Comparison of ENCODE assay signal across 16 mouse cellular contexts in genomic region chr2:23019170-23019569, GRCm38 (mm10). TPM values are rescaled to one million over a fixed set of nuclear protein-coding genes. Genes with fewer than 3 reads are reported as not detected.
DNase-seq lines count a peak whose midpoint lies in the region; TF ChIP-seq lines count a peak whose summit lies in the region.
"Had no signal": no experiment of that assay in that cellular context is flagged by ENCODE, and none has a peak within 500 bp of the region (broad histone marks: within the 10 kb centered on the region; RNA-seq: fewer than 3 reads in every experiment).

No protein-coding gene starts in this region.

- peak; percentile 70 for DNase-seq in heart, adult 11 months
- no peak for DNase-seq in heart, adult 8-10 months (ENCODE audit: low spot score)
- DNase-seq in 416B (ENCODE audit: low read depth), result peak; percentile 59
- no peak for DNase-seq in c-Kit-positive CD71-positive TER-119-positive erythroid progenitor cells, embryonic 14.5 days (ENCODE audit: low spot score)
- no peak for DNase-seq in kidney, postnatal 14 days
- DNase-seq: adrenal gland, postnatal 14 days; cerebellum, postnatal 10 days; gastrocnemius, postnatal 10 days; heart, adult 2 months had no signal

- H3K4me1 ChIP-seq in megakaryocyte, embryonic 14.5 days, result peaks cover 77% of the 10 kb centered on the region

- H3K27me3 ChIP-seq in megakaryocyte, embryonic 14.5 days (replicated peaks), result no peaks in the 10 kb centered on the region
- no peaks in the 10 kb centered on the region for H3K27me3 ChIP-seq in myocyte (ENCODE audit: control insufficient read depth, insufficient read depth, insufficient read length)
- H3K27me3 ChIP-seq: embryonic facial prominence, embryonic 12.5 days; forebrain, embryonic 15.5 days; heart, embryonic 12.5 days; hindbrain, embryonic 15.5 days had no signal

- H3K4me3 ChIP-seq in megakaryocyte, embryonic 14.5 days (replicated peaks), result peak overlapping the region; percentile 50
- no peak overlapping the region for H3K4me3 ChIP-seq in myocyte
- H3K4me3 ChIP-seq: embryonic facial prominence, embryonic 12.5 days; forebrain, embryonic 15.5 days; heart, adult 2 months; heart, embryonic 12.5 days; hindbrain, embryonic 10.5 days; hindbrain, embryonic 15.5 days had no signal

- peaks cover 16% of the 10 kb centered on the region for H3K36me3 ChIP-seq in megakaryocyte, embryonic 14.5 days (replicated peaks; ENCODE audit: low read length)
- H3K36me3 ChIP-seq in myocyte (ENCODE audit: control insufficient read depth, insufficient read depth), result no peaks in the 10 kb centered on the region
- H3K36me3 ChIP-seq: embryonic facial prominence, embryonic 12.5 days; forebrain, embryonic 15.5 days; hindbrain, embryonic 15.5 days had no signal

- no peaks in the 10 kb centered on the region for H3K9me3 ChIP-seq in megakaryocyte, embryonic 14.5 days
- H3K9me3 ChIP-seq: embryonic facial prominence, embryonic 12.5 days; forebrain, embryonic 15.5 days; heart, embryonic 12.5 days; hindbrain, embryonic 10.5 days; hindbrain, embryonic 15.5 days had no signal

- TF ChIP-seq POLR2A in myocyte (IDR thresholded peaks at IDR 0.05; ENCODE audit: insufficient read length, low read depth), result no peak

- H3K4me2 ChIP-seq in myocyte (ENCODE audit: low read depth), result no peak overlapping the region
- H3K4me2 ChIP-seq: embryonic facial prominence, embryonic 12.5 days; forebrain, embryonic 15.5 days; heart, embryonic 12.5 days; hindbrain, embryonic 15.5 days had no signal

- no peak overlapping the region for H3ac ChIP-seq in myocyte (ENCODE audit: control insufficient read depth, insufficient read length)

- H3K79me2 ChIP-seq in myocyte (ENCODE audit: control insufficient read depth, insufficient read depth), result peaks cover 94% of the 10 kb centered on the region

TF ChIP-seq in myocyte, 11 proteins besides CTCF, POLR2A, EP300 and RAD21:
- TF ChIP-seq SRF (IDR thresholded peaks at IDR 0.05; ENCODE audit: control insufficient read depth, insufficient read length, low read depth) (no peak), MYOD1 (IDR thresholded peaks at IDR 0.05; ENCODE audit: control insufficient read depth in 1 of 3, insufficient read length in 2 of 3, low read depth in 2 of 3) (peak in 2 of 3 experiments; percentile 19 to 36)

RNA-seq across cellular contexts. Expression of gene Abi1, which starts 20.9 kb away (rescaled TPM):
- total RNA-seq in heart, adult 8-10 months (2022), result 10 to 100 TPM; 21.1 to 21.9 (median 21.5) TPM
- 61.8 and 70.5 TPM in 2 replicates for polyA plus RNA-seq in megakaryocyte, embryonic 14.5 days (2012; ENCODE audit: insufficient read depth, low replicate concordance)
- 28.0 TPM for polyA plus RNA-seq in myocyte (2012; fragmentation: generic; extraction: Trizol)

RNA-seq across cellular contexts. Expression of gene Acbd5, which starts 48.8 kb away (rescaled TPM):
- total RNA-seq in heart, adult 8-10 months (2022), result 10 to 100 TPM; 23.9 to 26.8 (median 25.4) TPM
- polyA plus RNA-seq in megakaryocyte, embryonic 14.5 days (2012; ENCODE audit: insufficient read depth, low replicate concordance), result 3.2 TPM in 1 of 2 replicates, not detected in the other
- polyA plus RNA-seq in myocyte (2012; fragmentation: generic; extraction: Trizol), result 5.0 TPM

Comparison
In these comparisons a context has a peak if more than half of its experiments do, and no peak if none do; other contexts are left out.
1. DNase-seq: peak in heart, adult 11 months (single experiment) and 416B (single experiment); none in heart, adult 8-10 months (single experiment), c-Kit-positive CD71-positive TER-119-positive erythroid progenitor cells, embryonic 14.5 days (single experiment) and kidney, postnatal 14 days (single experiment).